Mouse (Mus musculus): ENCODE data around the gene Babam2.

Gene Babam2

DNA sequence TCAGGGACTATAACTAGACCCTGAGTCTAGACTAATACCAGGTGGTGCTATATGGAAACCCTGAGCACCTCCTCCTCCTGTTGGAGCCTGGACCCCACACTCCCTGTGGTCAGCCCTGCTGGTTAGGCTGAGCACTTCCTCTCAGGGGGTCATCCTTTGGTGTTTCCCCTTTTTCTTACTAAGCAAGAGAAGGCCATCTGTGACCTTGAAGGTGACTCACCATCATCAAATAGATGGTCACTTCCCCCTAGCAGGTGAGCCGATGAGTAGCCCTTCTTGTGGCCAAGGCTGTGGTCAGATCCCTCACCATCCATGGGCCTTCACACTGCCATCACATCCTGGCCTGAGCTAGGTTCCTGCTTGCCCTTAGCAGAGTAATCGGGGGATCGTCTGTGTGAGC is 379.7 kb downstream of the Babam2 start:
- DNase-seq (ENCODE audit: low spot score in 2 of 2), result no peak

DNA sequence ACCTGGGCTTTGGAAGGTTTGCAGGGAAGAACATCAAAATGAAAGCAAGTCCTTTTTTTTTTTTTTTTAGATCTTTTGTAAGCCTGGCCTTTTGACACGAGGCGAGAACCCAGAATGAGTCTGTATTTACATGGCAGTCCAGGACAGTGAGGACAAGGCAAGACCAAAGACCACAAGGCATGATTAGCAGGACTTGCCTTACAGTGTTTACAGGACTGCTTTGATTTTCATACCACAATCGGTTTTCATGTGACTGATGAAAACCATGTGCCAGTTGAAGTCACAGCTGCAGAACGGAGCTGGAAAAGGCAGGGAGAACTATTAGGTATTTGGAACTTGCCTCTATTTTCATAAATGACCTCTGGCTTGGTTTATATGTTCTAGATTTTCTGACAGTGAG is 381.5 kb downstream of the Babam2 start:
- DNase-seq (ENCODE audit: low spot score in 2 of 2), result no peak

DNA sequence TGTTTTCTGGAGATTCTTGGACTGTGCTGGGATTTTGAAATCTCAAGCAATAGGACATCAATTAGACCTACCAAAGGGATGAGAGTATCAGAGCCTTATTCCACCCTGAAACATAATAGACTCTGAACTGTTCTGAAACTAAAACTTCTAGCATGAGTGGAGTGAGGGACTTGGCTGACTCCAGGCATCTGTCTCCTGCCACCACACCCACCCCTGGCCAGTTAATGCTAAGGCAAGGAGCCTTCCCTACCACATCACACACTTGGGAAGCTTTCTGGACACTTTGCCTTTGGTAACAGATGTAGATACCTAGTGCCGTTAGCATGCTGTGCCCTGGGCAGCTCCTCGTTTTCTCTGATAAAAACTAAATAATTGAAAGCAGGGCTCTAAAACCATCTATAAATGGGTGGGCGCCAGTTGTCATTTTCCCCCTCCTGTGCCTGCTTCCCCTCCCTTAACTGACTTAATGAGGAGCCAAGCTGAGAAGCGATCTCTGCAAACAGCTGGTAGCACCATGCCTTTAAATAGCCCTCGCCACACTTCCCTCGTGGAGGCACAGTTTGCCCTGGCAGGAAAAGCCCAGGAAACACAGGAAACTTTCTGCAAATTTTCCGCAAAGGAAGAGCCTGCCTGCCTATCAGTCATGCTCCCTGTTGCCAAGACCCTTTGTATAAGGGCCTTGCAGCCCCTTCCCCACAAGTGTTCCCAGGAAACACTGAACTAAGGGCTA is 383.2 kb downstream of the Babam2 start:
- peak; percentile 27 to 37 for DNase-seq (ENCODE audit: low spot score in 2 of 2)

DNA sequence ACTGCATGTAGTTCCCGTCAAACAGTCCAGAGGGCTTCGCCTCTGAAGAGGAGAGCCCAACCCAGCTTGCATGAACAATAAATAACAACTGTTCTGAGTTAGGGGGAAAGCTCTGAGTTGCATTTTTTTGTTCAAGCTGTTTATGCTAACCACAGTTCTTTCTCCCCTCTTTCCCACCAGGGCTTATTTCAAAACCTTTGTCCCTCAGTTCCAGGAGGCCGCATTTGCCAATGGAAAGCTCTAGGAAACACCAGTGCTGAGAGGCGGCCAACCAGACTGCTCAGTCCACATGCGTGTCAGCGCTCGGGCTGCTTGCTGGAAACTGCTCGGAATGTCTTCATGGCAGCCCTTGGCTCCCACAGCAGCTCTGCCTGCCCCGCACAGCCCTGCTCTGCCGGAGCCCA is 386.9 kb downstream of the Babam2 start:
- DNase-seq (ENCODE audit: low spot score in 2 of 2), result no peak

- DNase-seq (ENCODE audit: low spot score in 2 of 2), result no peak
Measured at GRCm38 (mm10) chr5:32085566-32085965, 388.1 kb downstream of the Babam2 start.

DNA sequence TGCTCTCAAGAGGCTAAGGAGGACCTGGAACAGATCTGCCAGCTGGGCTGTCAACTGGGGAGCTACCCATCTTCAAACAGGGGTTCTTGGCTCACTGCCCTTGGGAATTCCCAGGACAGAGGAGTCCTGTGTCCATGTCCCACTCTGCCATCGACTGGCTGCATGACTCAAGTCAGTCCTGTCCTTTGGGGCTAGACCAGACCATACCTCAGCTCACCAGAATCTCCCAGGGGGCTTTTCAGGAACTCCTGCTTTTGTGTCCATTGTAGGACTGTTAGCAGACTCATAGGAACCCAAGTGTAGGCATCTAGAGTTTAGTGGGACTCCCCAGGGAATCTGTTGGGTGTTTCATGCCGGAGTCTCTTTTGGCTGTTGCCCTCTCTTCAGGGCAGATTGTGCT is 388.5 kb downstream of the Babam2 start:
- DNase-seq (ENCODE audit: low spot score in 2 of 2), result no peak

DNA sequence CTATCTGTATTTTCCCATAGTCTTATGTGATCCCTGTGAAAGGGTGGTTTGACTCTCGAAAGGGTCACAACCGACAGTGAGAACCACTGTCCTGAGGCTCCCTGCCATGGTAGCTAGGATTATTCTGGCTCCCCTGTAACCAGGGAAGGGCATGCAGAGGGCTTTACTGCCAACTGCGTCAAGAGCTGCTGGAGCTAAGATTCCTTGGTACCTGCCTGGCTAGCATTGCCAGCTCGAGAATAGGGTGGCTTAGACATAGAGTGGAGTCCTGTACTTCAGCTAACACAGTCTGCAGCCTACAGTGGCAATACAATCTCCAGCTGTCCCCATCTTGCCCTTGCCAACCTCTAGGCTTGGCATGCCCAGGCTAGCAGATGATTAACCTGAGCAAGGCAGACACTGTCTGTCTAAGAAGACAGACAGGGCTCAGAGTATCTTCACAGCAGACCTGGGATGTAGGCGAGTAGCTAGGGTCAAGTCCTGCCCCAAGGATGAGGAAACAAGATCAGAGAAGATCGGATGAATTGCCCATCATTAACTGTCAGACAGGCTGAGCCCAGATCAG is 389.1 kb downstream of the Babam2 start:
- no peak for DNase-seq (ENCODE audit: low spot score in 2 of 2)

DNA sequence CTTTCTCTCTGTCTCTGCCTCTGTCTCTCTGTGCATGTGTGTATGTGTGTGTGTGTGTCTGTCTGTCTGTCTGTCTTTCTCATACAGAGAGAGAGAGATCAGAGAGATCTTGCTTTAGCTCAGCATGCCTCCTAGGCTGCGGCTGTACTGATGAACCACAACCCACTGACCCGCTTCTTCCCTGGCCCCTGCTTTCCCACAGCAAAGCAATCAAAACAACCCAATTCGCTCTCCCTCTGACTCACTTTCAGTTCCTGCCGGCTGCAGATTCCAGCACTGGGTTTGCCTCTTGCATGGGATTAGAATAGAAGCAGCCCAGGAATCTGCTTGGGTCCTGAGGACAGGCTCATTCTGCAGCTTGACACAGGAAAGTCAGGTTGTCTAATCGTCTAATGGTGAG is 392.0 kb downstream of the Babam2 start:
- DNase-seq (ENCODE audit: low spot score in 2 of 2), result no peak

DNA sequence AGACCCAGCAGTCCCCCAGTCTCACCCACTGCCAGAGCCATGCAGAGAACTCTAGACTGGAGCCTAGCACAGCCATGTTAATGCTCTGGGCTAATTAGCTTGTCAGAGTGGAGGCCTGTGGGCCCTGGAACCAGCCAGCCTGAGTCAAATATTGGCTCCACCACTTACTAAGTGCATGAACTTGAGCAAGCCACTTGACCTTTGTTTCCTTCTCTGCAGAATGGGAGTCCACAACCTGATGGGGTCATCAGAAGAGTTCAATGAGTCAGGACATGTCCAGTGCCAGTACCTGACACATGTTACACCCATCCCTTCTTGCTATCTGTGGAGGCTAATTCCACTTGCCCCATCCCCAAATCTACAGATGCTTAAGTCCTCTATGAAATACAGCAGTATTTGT is 394.8 kb downstream of the Babam2 start:
- DNase-seq (ENCODE audit: low spot score in 2 of 2), result no peak

DNA sequence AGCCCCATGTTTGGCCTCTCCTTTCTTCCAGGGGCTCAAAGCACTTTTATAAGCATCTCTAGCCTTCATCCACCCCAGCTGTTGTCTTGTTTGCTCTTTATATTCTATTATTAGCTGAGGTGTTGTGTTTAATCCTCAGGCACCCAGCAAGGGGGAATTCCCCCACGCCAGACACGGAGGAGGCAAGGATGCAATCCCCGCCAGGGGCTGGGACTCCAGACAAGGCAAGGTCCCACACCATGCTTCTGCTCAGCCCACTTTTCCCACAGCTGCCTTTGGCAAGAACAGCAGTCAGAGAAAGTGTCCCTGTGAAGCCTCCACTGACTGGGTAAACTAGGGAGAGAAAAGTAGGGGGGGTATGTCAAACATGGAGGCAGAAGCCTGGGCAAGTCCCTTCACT is 401.2 kb downstream of the Babam2 start:
- DNase-seq (ENCODE audit: low spot score in 2 of 2), result no peak

GRCm38 (mm10) chr5:32102484-32102883 is 405.0 kb downstream of the Babam2 start:
- DNase-seq (ENCODE audit: low spot score in 2 of 2), result peak; percentile 10 to 13

GRCm38 (mm10) chr5:32102971-32103431 is 405.5 kb downstream of the Babam2 start:
- no peak for DNase-seq (ENCODE audit: low spot score in 2 of 2)

GRCm38 (mm10) chr5:32103545-32103944 is 406.1 kb downstream of the Babam2 start:
- no peak for DNase-seq (ENCODE audit: low spot score in 2 of 2)

DNA sequence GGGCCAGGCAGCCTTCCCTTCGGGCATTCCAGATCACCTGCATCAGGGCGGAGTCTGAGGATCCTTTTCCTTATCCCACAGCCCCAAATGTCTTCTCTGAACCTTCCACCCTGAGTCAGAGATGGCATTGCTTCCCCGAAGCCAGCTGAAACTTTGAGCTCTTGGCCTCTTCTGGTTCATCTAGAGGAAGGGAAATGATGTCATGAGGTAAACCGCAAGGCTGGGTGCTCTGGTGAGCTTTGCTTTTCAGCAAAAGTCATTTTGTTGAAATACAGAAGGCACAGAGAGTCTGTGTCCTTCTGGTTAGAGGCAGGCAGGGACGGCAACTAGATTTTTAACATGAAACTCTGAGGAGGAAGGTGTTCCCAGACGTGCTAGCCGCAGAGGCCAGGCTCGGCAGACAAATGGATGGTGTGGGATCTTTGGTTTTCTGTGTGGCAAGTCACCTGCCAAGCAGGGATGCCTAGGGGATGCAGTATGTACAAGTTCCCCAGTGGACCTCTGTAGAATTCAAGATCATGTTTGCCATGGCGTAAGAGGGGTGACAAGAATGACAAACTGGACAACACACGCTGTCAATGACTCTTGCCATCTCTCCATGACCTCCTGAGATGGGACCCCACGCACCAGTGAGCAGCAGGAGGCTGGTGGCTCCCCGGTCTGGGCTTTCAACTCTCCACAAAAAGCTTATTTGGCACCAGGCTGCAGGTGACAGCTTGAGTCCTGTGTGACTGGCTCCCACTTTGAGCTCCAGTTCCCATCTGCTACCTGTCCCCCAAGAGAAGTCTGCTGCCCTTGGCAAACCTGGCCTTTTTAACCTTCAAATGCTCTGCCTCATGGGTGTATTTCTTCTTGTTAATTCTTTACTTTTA is 406.9 kb downstream of the Babam2 start:
- DNase-seq (ENCODE audit: low spot score in 2 of 2), result no peak

GRCm38 (mm10) chr5:32106473-32107140 is 409.1 kb downstream of the Babam2 start:
- no peak for DNase-seq (ENCODE audit: low spot score in 2 of 2)

GRCm38 (mm10) chr5:32110651-32111050 is 413.2 kb downstream of the Babam2 start:
- no peak for DNase-seq (ENCODE audit: low spot score in 2 of 2)

DNA sequence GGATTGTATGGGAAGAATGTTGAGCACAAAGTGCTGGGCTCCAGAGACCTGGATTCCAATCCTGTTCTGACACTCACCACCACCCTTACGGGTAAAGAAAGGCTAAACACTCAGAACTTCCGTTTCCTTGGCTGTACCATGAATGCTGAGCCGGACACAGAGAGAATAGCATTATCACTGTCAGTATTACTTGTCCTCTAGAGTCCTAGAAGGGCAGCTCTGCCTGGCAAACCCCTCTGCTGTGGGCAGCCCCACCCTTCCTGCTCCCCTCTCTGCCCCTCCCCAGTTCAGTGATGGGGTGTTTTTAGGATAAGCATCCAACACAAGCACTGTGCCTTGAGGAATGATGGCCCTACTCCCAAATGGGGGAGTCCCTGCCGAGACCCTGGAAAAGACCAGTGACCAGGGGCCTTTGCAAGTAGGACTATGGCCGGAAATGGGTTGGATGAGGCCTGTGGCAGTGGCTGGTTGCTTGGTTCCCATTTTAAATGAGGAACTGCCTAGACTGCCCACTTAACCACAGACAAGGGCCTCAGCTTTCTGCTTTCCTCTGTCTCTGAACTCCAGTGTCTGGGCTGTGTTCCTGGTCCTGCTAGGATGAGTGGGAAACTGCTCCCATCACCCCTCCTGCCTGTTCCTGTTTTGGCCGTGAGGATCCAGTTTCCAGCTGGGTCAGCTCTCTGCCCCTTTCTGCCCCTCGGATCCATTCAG is 414.9 kb downstream of the Babam2 start:
- DNase-seq (ENCODE audit: low spot score in 2 of 2), result no peak

GRCm38 (mm10) chr5:32120901-32121376 is 423.5 kb downstream of the Babam2 start:
- no peak for DNase-seq (ENCODE audit: low spot score in 2 of 2)

DNA sequence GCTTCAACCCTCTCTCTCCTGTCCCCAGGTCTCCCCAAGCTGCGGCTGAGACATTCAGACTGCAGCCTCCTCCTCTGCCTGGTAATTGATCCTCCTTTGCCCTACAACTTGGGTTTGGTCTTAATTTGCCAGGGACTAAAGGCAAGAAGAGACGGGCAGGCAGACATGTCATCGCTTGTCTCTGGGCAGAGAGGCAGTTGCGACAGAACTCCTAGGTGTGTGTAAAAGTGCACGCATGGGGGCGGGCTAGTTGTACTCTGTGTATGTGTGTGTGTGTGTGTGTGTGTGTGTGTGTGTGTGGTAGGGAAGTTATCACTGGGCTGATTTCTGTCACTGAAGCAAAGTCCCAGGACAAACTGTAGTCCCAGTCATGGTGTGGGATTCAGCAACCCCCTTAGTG is 424.5 kb downstream of the Babam2 start:
- DNase-seq (ENCODE audit: low spot score in 2 of 2), result no peak

DNA sequence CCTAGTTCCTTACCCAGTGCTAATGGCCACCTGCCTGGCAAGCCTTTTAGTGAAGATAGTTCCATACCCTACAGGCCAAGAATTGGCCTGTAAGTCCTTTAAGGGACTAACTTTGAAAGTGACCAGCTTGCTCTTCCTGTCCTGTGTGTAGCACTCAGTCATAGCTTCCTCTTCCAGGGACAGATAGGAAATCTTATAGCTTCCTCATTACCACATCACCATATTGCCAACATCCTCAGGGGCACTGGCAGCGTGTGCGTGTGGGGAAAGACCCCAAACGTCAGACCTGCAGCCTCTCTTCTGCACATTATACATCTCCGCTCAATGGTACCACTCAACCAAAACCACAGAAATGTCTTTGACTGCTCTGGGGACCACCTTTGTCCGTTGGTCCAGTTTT is 424.9 kb downstream of the Babam2 start:
- DNase-seq (ENCODE audit: low spot score in 2 of 2), result no peak

DNA sequence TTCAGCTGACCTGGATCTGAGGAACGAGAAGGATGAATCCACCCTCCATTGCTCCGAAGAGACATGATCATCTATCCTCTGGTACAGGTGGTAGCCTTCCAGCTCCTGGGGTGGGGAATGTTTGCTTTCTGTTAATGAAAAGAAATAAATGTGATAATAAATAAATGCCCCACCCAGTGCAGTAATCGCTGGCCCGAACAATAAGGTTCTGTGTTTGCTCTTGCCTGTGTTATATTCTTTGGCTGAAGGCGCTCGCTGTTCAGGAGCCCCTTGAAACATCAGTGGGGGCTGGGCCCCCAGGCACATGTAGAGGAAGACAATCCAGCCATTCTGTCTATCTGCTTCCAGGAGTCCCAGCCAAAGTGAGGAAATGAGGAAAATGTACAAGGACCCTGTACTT is 427.5 kb downstream of the Babam2 start:
- no peak for DNase-seq (ENCODE audit: low spot score in 2 of 2)
